Mouse (Mus musculus): ENCODE measurements around the gene Cntnap3. TPM values are rescaled to one million over a fixed set of nuclear protein-coding genes. Genes with fewer than 3 reads are reported as not detected.
"Not testable (repeated sequence)": the region's sequence is repeated elsewhere in the genome, so short reads cannot be mapped to it uniquely, and the experiment has no call there.

Cntnap3 gene
- not detected for polyA plus RNA-seq (2021)

DNA sequence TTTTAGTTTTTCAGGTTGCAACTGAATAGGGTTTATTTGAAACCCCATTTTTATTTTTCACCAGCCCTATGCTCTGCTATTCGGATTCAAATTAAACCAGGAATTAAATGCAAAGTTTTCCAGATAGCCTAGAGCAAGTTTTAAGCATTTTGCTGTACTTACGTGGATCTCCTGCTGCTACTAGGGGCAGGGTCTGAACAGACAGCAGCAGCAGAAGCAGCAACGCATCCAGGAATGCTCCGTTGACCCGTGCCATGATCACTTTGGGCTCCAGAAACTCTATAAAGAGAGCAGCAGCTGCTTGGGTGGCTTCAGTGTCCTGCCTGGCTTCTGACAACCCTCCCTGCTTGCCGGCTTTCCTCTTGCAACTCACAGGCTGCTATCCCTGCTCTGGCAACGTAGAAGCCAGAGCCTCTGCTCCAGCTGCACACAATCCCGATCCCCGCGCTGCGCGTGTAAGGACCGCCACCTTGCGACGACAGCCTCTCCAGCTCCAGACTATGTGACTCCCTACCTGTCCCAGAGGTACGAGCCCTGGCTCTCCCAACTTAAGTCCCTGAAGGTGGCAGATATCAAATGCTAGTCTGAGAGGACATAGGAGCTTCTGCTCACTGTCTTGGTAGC, at the start of gene Cntnap3:
TSS of gene Cntnap3 (minus strand) at position 371 of the 624 bp plus-strand sequence.
- no peak for ATAC-seq
- in situ Hi-C loops (cut with MboI; ENCODE audit: low pct_unique_long_range_greater_than_20kb): no loop called here
- H3K27me3 ChIP-seq: peaks cover 16% of the 10 kb centered on the region
- ChIA-PET CTCF (no interaction called here), POLR2A (no interaction called here)
- TF ChIP-seq CTCF (IDR thresholded peaks at IDR 0.05): no peak
- DNase-seq (ENCODE audit: low read depth, low spot score): no peak

DNA sequence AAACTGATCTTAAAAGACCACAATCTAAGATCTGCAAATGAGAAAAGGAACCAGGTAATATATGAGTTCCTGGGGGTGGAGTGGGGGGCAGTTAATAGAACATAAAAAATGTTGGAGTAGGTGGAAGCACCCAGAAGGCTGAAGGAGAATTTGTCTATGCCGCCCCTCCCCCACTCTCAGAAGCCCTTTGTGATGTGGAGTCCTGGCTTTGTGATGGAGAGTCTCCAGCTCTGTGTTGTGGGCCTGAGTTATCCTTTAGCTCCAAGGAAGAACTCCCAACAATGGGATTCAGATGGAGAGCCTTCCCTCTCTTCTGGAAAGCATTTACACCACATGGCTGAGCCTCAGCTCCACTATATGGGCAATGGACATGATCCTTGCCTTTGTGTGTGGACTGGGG, 13.4 kb upstream of the Cntnap3 start, which contains the start of gene Spata31:
TSS of gene Spata31 (plus strand) at position 216 of the 400 bp plus-strand sequence.
- ChIA-PET POLR2A (no interaction called here), CTCF (no interaction called here)
- DNase-seq (ENCODE audit: low read depth, low spot score) (no peak), ATAC-seq (no peak)
- H3K27me3 ChIP-seq: no peaks in the 10 kb centered on the region
- TF ChIP-seq CTCF (IDR thresholded peaks at IDR 0.05): no peak
- in situ Hi-C loops (cut with MboI; ENCODE audit: low pct_unique_long_range_greater_than_20kb): no loop called here

DNA sequence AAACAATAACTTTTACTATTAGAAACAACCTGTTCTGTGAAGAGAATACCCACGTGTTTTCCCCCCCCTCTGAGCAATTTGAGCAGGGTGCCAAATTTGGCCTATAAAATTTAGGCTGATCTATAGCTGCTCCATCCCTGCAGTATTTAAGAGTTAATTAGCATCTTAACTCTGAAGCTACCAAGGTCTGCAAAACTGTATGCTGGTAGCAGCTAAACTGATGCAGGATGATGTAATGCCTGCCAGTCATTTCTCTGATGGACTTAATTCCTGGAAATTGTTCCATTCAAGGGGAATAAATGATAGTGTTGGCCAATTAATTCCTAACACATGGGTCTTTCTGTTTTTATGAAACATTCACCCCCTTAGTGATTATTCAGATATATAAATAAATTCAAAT, 623 bp downstream of the Cntnap3 start:
- ATAC-seq (no peak), DNase-seq (ENCODE audit: low read depth, low spot score) (no peak)
- peaks cover 16% of the 10 kb centered on the region for H3K27me3 ChIP-seq
- POLR2A ChIA-PET: no interaction called here
- TF ChIP-seq CTCF (IDR thresholded peaks at IDR 0.05): no peak
- in situ Hi-C loops (cut with MboI; ENCODE audit: low pct_unique_long_range_greater_than_20kb): no loop called here
- CTCF ChIA-PET: no interaction called here

- in situ Hi-C loops (cut with MboI; ENCODE audit: low pct_unique_long_range_greater_than_20kb): no loop called here
Observed at GRCm38 (mm10) chr13:64865397-64865796, 38.4 kb downstream of the Cntnap3 start.

DNA sequence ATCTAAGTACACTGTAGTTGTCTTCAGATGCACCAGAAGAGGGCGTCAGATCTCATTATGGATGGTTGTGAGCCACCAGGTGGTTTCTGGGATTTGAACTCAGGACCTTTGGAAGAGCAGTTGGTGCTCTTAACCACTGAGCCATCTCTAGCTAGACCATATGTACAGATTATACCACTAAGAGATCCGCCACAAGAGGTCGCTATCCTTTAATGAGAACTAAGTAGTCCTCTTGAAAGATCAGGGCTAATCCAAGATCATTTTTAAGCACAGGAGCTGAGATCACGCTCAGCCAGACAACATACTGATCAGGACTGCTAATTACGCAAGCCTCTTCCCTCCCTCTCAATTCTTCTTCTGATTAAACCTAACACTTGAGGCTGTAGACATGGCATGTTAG, 78.9 kb downstream of the Cntnap3 start:
- DNase-seq (ENCODE audit: low read depth, low spot score): not testable (repeated sequence)

More at GRCm38 (mm10) chr13:64865397-64865796, 38.4 kb downstream of the Cntnap3 start:
- ATAC-seq (no peak), DNase-seq (ENCODE audit: low read depth, low spot score) (no peak)
- ChIA-PET POLR2A (no interaction called here), CTCF (no interaction called here)
- no peak for TF ChIP-seq CTCF (IDR thresholded peaks at IDR 0.05)
- H3K27me3 ChIP-seq: peaks cover 7% of the 10 kb centered on the region

GRCm38 (mm10) chr13:64745383-64745782, 158.4 kb downstream of the Cntnap3 start:
- in situ Hi-C loops (cut with MboI; ENCODE audit: low pct_unique_long_range_greater_than_20kb): no loop called here
- ChIA-PET POLR2A (no interaction called here), CTCF (no interaction called here)
- ATAC-seq (no peak), DNase-seq (ENCODE audit: low read depth, low spot score) (no peak)
- no peak for TF ChIP-seq CTCF (IDR thresholded peaks at IDR 0.05)
- no peaks in the 10 kb centered on the region for H3K27me3 ChIP-seq

More for the DNA sequence above, 78.9 kb downstream of the Cntnap3 start:
- H3K27me3 ChIP-seq; POLR2A ChIA-PET; CTCF ChIA-PET; in situ Hi-C loops (cut with MboI; ENCODE audit: low pct_unique_long_range_greater_than_20kb); ATAC-seq: not testable (repeated sequence)

DNA sequence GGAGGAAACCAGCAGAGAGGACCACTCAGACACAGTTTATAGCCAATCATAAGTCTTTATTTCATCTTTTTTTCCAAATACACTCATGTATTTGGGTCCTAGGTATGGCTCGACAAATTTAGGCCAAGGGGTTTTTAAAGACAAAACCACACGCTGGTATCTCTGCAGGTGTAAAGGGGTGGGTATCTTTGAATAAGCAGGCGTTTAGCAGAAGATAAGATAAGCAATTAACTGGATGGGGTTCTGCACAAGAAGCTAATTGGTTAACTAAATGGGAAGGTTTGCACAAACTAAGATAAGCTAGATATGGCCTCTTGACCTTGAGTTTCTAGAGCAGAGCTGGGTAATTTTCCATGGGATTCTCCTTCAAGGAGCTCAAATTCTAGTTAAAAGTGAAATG, 171.5 kb downstream of the Cntnap3 start:
- no peaks in the 10 kb centered on the region for H3K27me3 ChIP-seq
- no peak for DNase-seq (ENCODE audit: low read depth, low spot score)
- no peak for ATAC-seq
- no peak for TF ChIP-seq CTCF (IDR thresholded peaks at IDR 0.05)
- ChIA-PET CTCF (no interaction called here), POLR2A (no interaction called here)
- in situ Hi-C loops (cut with MboI; ENCODE audit: low pct_unique_long_range_greater_than_20kb): no loop called here

GRCm38 (mm10) chr13:64716791-64717190, 187.0 kb downstream of the Cntnap3 start:
- ChIA-PET POLR2A (no interaction called here), CTCF (no interaction called here)
- H3K27me3 ChIP-seq: peaks cover 3% of the 10 kb centered on the region
- in situ Hi-C loops (cut with MboI; ENCODE audit: low pct_unique_long_range_greater_than_20kb): no loop called here
- TF ChIP-seq CTCF (IDR thresholded peaks at IDR 0.05): no peak
- DNase-seq (ENCODE audit: low read depth, low spot score) (no peak), ATAC-seq (no peak)

DNA sequence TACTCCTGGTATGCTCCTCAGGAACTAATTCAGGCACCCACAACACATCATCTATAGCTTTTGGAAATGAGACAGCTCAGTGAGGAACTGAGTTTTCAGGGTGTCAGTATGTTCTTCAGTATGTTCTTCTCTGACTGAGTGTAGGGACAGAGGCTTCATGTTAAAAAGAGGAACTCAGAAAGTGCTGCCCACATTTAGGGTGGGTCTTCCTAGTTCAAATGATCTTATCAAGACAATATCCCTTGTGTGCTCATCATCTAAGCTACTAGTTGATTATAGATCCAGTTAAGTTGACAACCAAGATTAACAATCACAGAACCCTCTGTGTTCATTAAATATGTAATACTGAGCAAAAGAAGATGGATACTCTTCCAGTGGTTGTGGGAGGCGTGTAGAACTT, 211.3 kb downstream of the Cntnap3 start:
- in situ Hi-C loops (cut with MboI; ENCODE audit: low pct_unique_long_range_greater_than_20kb): loop anchor here (25.0 kb wide), 1 partner anchor 355 kb away; no protein-coding TSS in a partner anchor
- no peak for DNase-seq (ENCODE audit: low read depth, low spot score)
- CTCF ChIA-PET: no interaction called here
- POLR2A ChIA-PET: no interaction called here
- ATAC-seq: no peak
- H3K27me3 ChIP-seq: no peaks in the 10 kb centered on the region
- no peak for TF ChIP-seq CTCF (IDR thresholded peaks at IDR 0.05)

Other genes with a start within 250 kb of the Cntnap3 start
- not detected for gene Spata31, start 13.5 kb upstream of the Cntnap3 start, polyA plus RNA-seq (2021)
- not detected for gene Spata31d1c, start 129.1 kb upstream of the Cntnap3 start, polyA plus RNA-seq (2021)
- gene Prss47, start 148.8 kb upstream of the Cntnap3 start, polyA plus RNA-seq (2021): not detected
- gene Mfsd14b, start 209.0 kb upstream of the Cntnap3 start, polyA plus RNA-seq (2021): 33.1 TPM
- gene Olfr465-ps1, start 234.1 kb upstream of the Cntnap3 start, polyA plus RNA-seq (2021): not detected
- not detected for gene Olfr466, start 246.3 kb upstream of the Cntnap3 start, polyA plus RNA-seq (2021)